Mouse (Mus musculus) limb, embryonic 15.5 days (tissue): ENCODE data around the gene Bricd5. TPM values are rescaled to one million over a fixed set of nuclear protein-coding genes. Genes with fewer than 3 reads are reported as not detected.
"Not testable (repeated sequence)": the region's sequence is repeated elsewhere in the genome, so short reads cannot be mapped to it uniquely, and the experiment has no call there.

Source experiments
- ATAC-seq: fragments of 200-750 bp; cut with Nextera tagmentation; 2 replicates; pipeline ENCODE4 v1.8.0; 2017; ENCODE audit warnings: low read depth, moderate TSS enrichment; ENCODE audit not compliant: insufficient number of reproducible peaks, low FRiP score, low TSS enrichment
- H3K27ac ChIP-seq: fragments of 300-500 bp; sonication (generic); 2 replicates; pipeline ENCODE4 v1.5.1; 2015; ENCODE audit warnings: moderate library complexity, mild to moderate bottlenecking, inconsistent platforms
- H3K27me3 ChIP-seq: fragments of 300-500 bp; sonication (generic); 2 replicates; pipeline ENCODE4 v1.6.1; 2015; ENCODE audit warnings: inconsistent platforms
- H3K36me3 ChIP-seq: fragments of 300-500 bp; sonication (generic); 2 replicates; pipeline ENCODE4 v1.6.1; 2015; ENCODE audit warnings: inconsistent platforms
- H3K4me1 ChIP-seq: fragments of 300-500 bp; sonication (generic); 2 replicates; pipeline ENCODE4 v1.6.1; 2015; ENCODE audit warnings: inconsistent platforms
- H3K4me2 ChIP-seq: fragments of 300-500 bp; sonication (generic); 2 replicates; pipeline ENCODE4 v1.6.1; 2015; ENCODE audit warnings: mild to moderate bottlenecking, inconsistent platforms
- H3K4me3 ChIP-seq: fragments of 300-500 bp; sonication (generic); 2 replicates; pipeline ENCODE4 v1.5.1; 2015; ENCODE audit warnings: mild to moderate bottlenecking, inconsistent platforms
- H3K9ac ChIP-seq: fragments of 300-500 bp; sonication (generic); 2 replicates; pipeline ENCODE4 v1.6.1; 2015; ENCODE audit warnings: inconsistent platforms
- H3K9me3 ChIP-seq: fragments of 300-500 bp; sonication (generic); 2 replicates; pipeline ENCODE4 v1.6.1; 2016; ENCODE audit warnings: inconsistent platforms
- WGBS: fragments of 180-500 bp; shearing (Covaris S2); methylation state at CpG from one replicate; pipeline ENCODE4 v1.1.7; 2015; 5-methylcytosine and 5-hydroxymethylcytosine counted together
- polyA plus RNA-seq: library from polyadenylated mRNA; unstranded; fragments of >200 nt; fragmentation: Nextera tagmentation; extraction: Ambion mirVana; gene quantifications from 2 replicates; pipeline ENCODE4 v1.2.1, GENCODE M21; 2015

The Bricd5 gene
- polyA plus RNA-seq, 1 experiment from 2014 or later, result not detected

DNA sequence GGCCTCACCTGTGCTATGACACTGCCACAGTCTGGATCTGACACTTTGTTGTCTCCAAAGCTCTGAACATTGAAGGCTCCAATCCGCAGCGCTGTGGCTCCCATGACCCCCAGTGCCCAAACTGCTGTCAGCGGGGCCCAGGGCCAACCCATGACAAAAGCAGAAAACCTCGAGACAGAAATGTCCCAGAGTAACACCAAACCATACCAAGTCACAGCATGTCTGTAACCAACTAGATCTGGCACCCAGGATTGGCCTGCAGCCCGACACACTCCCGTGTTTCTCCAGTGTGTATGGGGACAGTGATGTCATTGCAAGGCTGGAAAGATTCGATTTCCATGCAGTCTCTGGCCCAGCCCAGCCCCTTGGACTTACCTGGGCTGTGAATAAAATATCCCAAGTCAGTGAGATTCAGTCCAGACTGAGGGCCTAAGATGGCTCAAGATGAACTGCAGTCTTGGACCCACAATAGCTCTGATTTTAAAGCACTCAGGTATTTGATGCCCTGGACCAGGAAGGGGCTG, 31.0 kb upstream of the Bricd5 start, which contains the start of gene Dnase1l2:
Gene Dnase1l2, minus strand, starts transcription at position 474 of the 524 bp plus-strand sequence.
- Histone ChIP-seq H3K36me3 (peaks cover 96% of the 10 kb centered on the region), H3K9ac (no peak within 1 kb of the TSS), H3K27me3 (no peaks in the 10 kb centered on the region), H3K4me3 (no peak within 1 kb of the TSS), H3K4me1 (no peaks in the 10 kb centered on the region), H3K9me3 (no peaks in the 10 kb centered on the region), H3K4me2 (no peak within 1 kb of the TSS), H3K27ac (no peak within 1 kb of the TSS)
- no peak for ATAC-seq
- whole genome bisulfite sequencing, result 69% methylated on average over 7 of the region's 7 CpGs

DNA sequence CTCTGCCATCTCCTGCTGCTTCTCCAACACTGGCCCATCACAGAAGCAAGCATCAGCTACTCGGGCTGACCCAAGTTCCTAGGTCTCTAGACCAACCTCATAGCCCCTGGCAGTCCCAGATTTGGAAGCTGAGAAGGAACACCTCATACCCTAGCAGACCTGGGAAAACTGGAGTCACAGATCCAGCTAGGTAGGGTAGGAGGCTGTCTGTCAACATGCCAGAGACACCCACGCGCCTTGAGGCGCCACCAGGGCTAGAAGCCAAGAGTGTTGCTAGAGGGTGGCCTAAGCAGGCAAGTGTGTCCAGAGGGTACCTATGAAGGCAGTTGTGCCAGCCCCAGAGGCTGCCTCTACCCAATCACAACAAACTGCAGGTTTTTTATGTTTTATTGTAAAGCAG, 30.3 kb upstream of the Bricd5 start:
- H3K4me3 ChIP-seq, result no peak overlapping the region
- H3K9me3 ChIP-seq, result no peaks in the 10 kb centered on the region
- H3K36me3 ChIP-seq, result peaks cover 96% of the 10 kb centered on the region
- 83% methylated on average over 4 of the region's 4 CpGs for WGBS
- H3K9ac ChIP-seq, result no peak overlapping the region
- no peak overlapping the region for H3K27ac ChIP-seq
- H3K27me3 ChIP-seq, result no peaks in the 10 kb centered on the region
- no peak for ATAC-seq
- no peak overlapping the region for H3K4me2 ChIP-seq
- 0 out of 2 replicates have a peak, but pooled peaks cover 3% of the 10 kb centered on the region for H3K4me1 ChIP-seq

DNA sequence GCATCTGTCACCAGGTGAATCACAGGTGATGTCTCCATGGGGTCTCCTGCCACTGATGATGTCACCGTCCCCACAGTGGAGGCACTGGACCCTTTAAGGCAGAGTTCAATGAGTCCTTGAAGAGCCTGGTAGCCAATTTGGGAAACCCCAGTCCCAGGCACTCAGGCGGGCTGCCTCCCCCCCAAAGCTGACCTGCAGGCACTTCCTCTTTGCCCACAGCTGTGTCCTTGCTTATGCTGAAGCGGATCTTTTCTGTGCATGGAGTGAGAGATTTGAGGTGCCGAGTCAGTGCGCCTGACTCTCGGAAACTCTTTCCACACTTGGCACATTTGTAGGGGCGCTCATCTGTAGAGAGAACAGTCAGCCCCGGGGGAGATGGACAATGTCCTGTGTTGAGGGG, 27.1 kb upstream of the Bricd5 start:
- H3K4me1 ChIP-seq, result 0 out of 2 replicates have a peak, but pooled peaks cover 3% of the 10 kb centered on the region
- 93% methylated on average over 8 of the region's 8 CpGs for whole genome bisulfite sequencing
- no peak overlapping the region for H3K4me3 ChIP-seq
- H3K4me2 ChIP-seq, result no peak overlapping the region
- ATAC-seq, result no peak
- no peak overlapping the region for H3K27ac ChIP-seq
- peaks cover 97% of the 10 kb centered on the region for H3K36me3 ChIP-seq
- H3K9ac ChIP-seq, result no peak overlapping the region
- no peaks in the 10 kb centered on the region for H3K27me3 ChIP-seq
- H3K9me3 ChIP-seq, result no peaks in the 10 kb centered on the region

DNA sequence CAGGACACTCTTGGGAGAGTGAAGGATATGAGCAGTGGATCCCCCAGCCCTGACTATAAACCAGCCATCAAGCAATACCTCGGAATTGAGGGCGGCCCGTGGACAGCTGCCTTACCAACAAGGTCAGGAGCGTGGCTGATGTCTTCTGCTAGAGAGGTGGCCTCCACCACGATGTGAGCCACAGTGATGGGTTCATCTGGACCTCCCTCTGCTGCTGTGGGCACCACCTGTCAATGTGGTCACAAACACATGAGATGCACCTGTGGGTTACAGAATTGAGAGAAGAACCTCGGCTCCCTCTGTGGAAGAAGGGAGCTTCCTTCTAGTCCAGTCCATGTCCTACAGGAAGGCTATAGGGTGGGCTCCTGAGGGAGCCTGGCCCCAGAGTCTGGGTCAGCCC, 24.2 kb upstream of the Bricd5 start:
- Histone ChIP-seq H3K9ac (no peak overlapping the region), H3K27ac (no peak overlapping the region), H3K9me3 (no peaks in the 10 kb centered on the region), H3K4me1 (peaks cover 16% of the 10 kb centered on the region), H3K36me3 (peaks cover 76% of the 10 kb centered on the region), H3K4me2 (no peak overlapping the region), H3K4me3 (no peak overlapping the region), H3K27me3 (no peaks in the 10 kb centered on the region)
- no peak for ATAC-seq
- 93% methylated on average over 6 of the region's 6 CpGs for WGBS

DNA sequence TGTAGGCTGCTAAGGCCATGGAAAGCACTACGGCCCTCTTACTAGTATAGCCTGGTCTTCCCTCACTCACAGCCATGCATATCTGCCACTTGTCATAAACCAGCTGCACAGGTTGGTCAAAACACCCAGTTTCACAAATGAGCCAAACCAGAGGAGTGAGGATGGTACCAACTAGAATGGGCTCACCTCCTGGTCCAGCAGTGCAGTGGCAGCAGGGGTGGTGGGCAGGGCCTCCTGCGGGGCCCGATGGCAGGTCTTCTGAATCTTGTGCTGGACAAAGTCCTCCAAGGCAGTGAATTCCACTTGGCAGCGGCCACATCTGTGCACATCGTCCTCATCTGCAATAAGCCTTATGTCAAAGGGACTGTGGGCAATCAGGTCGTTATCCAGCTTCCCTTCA, 22.5 kb upstream of the Bricd5 start:
- Histone ChIP-seq H3K4me2 (no peak overlapping the region), H3K36me3 (peaks cover 58% of the 10 kb centered on the region), H3K27ac (no peak overlapping the region), H3K27me3 (no peaks in the 10 kb centered on the region), H3K9me3 (no peaks in the 10 kb centered on the region), H3K4me3 (no peak overlapping the region), H3K9ac (no peak overlapping the region), H3K4me1 (peaks cover 21% of the 10 kb centered on the region)
- 90% methylated on average over 6 of the region's 6 CpGs for WGBS
- ATAC-seq, result no peak

DNA sequence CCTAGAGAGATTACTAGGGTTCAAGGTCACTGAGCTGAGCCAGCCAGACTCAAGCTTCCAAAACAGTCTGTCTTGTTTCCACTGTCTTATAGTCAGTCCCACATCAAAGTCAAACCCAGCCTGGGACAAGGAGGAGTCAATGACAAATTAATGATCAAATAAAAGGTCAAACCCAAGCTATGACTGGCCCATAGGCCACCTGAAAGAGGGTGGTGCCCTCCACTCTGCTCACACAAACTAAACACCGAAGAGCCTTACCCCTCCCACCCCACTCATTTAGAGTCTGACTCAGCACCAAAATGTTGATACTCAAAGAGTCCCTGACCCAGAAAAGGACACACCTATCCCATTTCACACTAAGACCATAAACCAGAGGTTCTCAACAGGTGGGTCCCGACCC, 20.3 kb upstream of the Bricd5 start:
- 80% methylated on average over 2 of the region's 2 CpGs for WGBS
- Histone ChIP-seq H3K27me3 (no peaks in the 10 kb centered on the region), H3K4me1 (peaks cover 18% of the 10 kb centered on the region), H3K36me3 (peaks cover 37% of the 10 kb centered on the region), H3K4me3 (no peak overlapping the region), H3K9me3 (no peaks in the 10 kb centered on the region), H3K27ac (no peak overlapping the region), H3K9ac (no peak overlapping the region), H3K4me2 (no peak overlapping the region)
- no peak for ATAC-seq

DNA sequence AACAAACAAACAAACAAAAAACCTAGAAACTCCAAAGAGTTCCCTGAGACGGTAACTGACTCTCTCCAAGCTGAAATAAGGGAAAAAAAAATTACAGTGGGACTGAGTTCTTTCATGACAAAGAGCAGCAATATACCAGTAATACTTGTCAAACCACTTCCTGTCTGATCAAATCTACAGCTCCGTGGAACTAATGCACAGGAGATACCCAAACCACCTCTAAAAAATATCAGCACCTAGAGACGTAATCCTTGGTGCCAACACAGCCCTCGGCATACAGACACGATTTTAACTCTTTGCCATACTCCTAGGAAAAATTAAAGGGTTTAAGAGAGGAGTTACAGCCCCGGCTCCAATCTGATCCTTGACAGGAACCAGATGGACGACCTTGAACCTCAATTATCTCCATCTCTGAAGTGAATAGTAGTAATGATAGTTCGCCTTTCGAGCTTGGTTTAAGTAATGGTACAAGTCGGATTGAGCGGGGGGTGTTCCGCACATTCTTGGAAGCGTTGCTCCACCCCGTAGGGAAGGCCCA, 19.4 kb upstream of the Bricd5 start:
- Histone ChIP-seq H3K4me3 (peak overlapping the region; percentile 80), H3K4me2 (peak overlapping the region; percentile 54), H3K9ac (peak overlapping the region; percentile 79), H3K27me3 (no peaks in the 10 kb centered on the region), H3K4me1 (peaks cover 18% of the 10 kb centered on the region), H3K9me3 (no peaks in the 10 kb centered on the region), H3K36me3 (peaks cover 28% of the 10 kb centered on the region), H3K27ac (peak overlapping the region; percentile 97)
- ATAC-seq, result no peak
- WGBS, result 3% methylated on average over 14 of the region's 14 CpGs

DNA sequence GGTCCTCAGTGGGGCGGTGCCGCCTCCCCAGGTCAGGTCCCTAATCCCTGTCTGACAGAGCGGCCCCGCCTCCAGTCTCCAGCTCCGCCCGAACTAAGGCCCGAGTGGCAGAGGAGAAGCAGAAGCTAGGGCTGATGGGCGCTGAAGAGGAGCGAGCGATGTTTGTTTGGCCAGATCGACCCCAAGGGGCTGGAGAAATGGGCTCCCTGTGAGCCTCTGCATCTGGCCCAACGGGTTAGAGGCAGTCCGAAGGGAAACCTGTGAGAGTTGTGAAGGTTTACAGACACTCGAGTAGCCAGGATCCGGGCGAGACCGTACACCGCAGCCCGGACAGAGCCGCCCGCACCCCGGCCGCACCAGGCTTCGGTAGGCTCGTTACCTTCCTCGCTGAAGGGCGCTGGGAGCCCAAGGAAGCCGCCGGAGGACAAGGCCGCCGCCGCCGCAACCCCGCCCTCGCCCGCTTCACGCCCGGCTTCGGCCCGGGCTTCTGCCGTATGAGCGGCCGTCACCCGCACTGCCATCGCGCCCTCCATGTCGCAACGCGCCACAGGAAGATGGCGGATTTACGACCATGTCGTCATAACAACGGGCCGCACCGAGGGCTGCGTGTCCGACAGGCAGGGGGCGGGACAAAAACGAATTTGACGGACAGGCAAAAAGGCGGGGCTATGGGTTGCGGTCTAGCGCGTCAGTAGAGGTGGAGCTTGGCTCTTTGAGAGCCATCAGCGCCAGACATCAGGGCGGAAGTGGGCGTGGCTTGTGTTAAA, 18.7 kb upstream of the Bricd5 start:
- ATAC-seq, result peak; percentile 91
- H3K4me2 ChIP-seq, result peak overlapping the region; percentile 54
- peaks cover 18% of the 10 kb centered on the region for H3K4me1 ChIP-seq
- peak overlapping the region; percentile 79 for H3K9ac ChIP-seq
- H3K9me3 ChIP-seq, result no peaks in the 10 kb centered on the region
- H3K27ac ChIP-seq, result peak overlapping the region; percentile 97
- H3K27me3 ChIP-seq, result no peaks in the 10 kb centered on the region
- under 1% methylated on average over 67 of the region's 67 CpGs for WGBS
- H3K36me3 ChIP-seq, result peaks cover 21% of the 10 kb centered on the region
- H3K4me3 ChIP-seq, result peak overlapping the region; percentile 80

DNA sequence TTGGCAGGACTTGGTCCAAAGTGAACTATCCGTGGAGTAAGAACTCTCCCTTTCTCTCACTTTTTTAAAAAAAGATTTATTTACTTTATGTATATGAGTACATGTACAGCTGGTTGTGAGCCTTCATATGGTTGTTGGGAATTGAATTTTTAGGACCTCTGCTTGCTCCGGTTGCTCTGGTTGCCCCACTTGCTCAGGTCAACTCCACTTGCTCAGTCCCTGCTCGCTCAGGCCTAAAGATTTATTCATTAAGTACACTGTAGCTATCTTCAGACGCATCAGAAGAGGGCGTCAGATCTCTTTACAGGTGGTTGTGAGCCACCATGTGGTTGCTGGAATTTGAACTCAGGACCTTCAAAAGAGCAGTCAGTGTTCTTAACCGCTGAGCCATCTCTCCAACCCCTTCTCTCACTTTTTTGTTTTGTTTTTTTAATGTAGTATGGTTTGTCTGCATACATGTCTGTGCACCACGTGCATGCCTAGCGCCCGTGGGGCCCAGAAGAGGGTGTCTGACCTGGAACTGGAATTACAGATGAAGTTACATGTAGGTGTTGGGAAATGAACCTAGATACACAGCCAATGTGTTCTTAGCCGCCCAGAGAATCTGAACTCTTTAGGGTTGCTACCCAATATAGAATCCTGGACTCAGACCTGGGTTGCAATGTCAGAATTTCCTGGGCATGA, 18.0 kb upstream of the Bricd5 start:
- H3K4me2 ChIP-seq, result peak overlapping the region; percentile 54
- H3K36me3 ChIP-seq, result peaks cover 15% of the 10 kb centered on the region
- H3K27ac ChIP-seq, result peak overlapping the region; percentile 77
- WGBS, result 53% methylated on average over 10 of the region's 10 CpGs
- 0 out of 2 replicates have a peak, but pooled peaks have one; percentile 1 for ATAC-seq
- peak overlapping the region; percentile 80 for H3K4me3 ChIP-seq
- peaks cover 18% of the 10 kb centered on the region for H3K4me1 ChIP-seq
- H3K9me3 ChIP-seq, H3K27me3 ChIP-seq, H3K9ac ChIP-seq: not testable (repeated sequence)

DNA sequence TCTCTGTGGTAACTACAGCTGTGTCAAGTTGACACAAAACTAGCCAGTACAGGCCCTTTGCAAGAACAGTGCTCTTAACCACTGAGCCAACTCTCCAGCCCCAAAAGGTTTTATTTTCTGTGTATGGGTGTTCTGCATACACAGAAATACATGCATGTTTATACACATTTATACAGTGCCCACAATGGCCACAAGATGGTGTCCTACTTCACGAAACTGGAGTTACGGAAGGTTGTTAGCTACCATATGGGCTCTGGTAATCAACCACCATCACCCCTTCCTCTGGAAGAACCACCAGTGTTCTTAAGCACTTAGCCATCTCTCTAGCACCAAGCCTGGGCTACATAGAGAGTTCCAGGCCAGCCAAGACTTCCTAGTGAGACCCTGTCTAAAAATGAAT, 12.1 kb upstream of the Bricd5 start:
- H3K9me3 ChIP-seq, result no peaks in the 10 kb centered on the region
- H3K9ac ChIP-seq, result no peak overlapping the region
- WGBS, result 66% methylated on average over 2 of the region's 2 CpGs
- no peaks in the 10 kb centered on the region for H3K36me3 ChIP-seq
- H3K27me3 ChIP-seq, result no peaks in the 10 kb centered on the region
- no peak overlapping the region for H3K27ac ChIP-seq
- no peak overlapping the region for H3K4me3 ChIP-seq
- no peak for ATAC-seq
- H3K4me1 ChIP-seq, result no peaks in the 10 kb centered on the region
- no peak overlapping the region for H3K4me2 ChIP-seq

DNA sequence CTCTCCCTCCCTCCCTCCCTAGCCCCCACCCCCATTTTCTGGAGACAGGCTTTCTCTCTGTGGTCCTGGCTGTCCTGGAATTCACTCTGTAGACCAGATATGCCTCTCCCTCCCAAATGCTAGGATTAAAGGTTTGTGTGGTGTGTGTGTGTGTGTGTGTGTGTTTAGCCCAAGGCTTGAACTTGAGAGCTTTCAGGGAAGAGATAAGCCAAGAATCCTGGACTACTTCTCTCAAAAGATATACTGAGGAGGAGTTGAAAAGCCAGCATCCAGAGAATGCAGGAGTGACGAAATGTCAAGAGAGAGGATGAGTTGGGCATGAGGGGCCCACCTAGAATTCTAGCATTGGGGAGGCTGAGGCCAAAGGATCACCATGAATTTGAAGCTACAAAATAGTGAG, 10.8 kb upstream of the Bricd5 start:
- Histone ChIP-seq H3K9me3 (no peaks in the 10 kb centered on the region), H3K4me1 (no peaks in the 10 kb centered on the region), H3K4me3 (no peak overlapping the region), H3K36me3 (no peaks in the 10 kb centered on the region), H3K4me2 (no peak overlapping the region), H3K9ac (no peak overlapping the region), H3K27ac (no peak overlapping the region), H3K27me3 (no peaks in the 10 kb centered on the region)
- WGBS, result 74% methylated on average over 1 of the region's 1 CpGs
- ATAC-seq, result no peak
